Comparison of ENCODE assay signal across 26 mouse cellular contexts in genomic region chr3:61486808-61487389, GRCm38 (mm10).
A peak's percentile ranks its signal among the peaks of the same experiment; 100 is the strongest.
DNase-seq lines count a peak whose midpoint lies in the region; ATAC-seq and TF ChIP-seq lines count a peak whose summit lies in the region.
"Had no signal": no experiment of that assay in that cellular context is flagged by ENCODE, and none has a peak within 500 bp of the region (broad histone marks: within the 10 kb centered on the region; RNA-seq: fewer than 3 reads in every experiment).

No protein-coding gene starts in this region.

- H3K4me3 ChIP-seq in forebrain, embryonic 15.5 days, result no peak overlapping the region
- H3K4me3 ChIP-seq in forebrain, embryonic 11.5 days (ENCODE audit: low read depth, low read length), result no peak overlapping the region
- H3K4me3 ChIP-seq in left cerebral cortex, adult 2 months, result no peak overlapping the region
- no peak overlapping the region for H3K4me3 ChIP-seq in midbrain, embryonic 16.5 days (ENCODE audit: low read depth, low read length)
- H3K4me3 ChIP-seq: embryonic facial prominence, embryonic 15.5 days; heart, embryonic 13.5 days; hindbrain, embryonic 13.5 days; intestine, embryonic 15.5 days; neural tube, embryonic 12.5 days had no signal

- H3K27me3 ChIP-seq in forebrain, embryonic 15.5 days, result no peaks in the 10 kb centered on the region
- H3K27me3 ChIP-seq in forebrain, embryonic 11.5 days (ENCODE audit: control insufficient read depth, insufficient read depth, low read length), result no peaks in the 10 kb centered on the region
- no peaks in the 10 kb centered on the region for H3K27me3 ChIP-seq in midbrain, embryonic 16.5 days (ENCODE audit: control insufficient read depth, insufficient read depth, low read depth, low read length)
- H3K27me3 ChIP-seq: embryonic facial prominence, embryonic 15.5 days; heart, embryonic 13.5 days; hindbrain, embryonic 13.5 days; intestine, embryonic 15.5 days; neural tube, embryonic 12.5 days had no signal

- no peaks in the 10 kb centered on the region for H3K9me3 ChIP-seq in forebrain, embryonic 15.5 days
- no peaks in the 10 kb centered on the region for H3K9me3 ChIP-seq in forebrain, embryonic 11.5 days (ENCODE audit: control insufficient read depth, low read length)
- H3K9me3 ChIP-seq in midbrain, embryonic 16.5 days (replicated peaks; ENCODE audit: control insufficient read depth, low read length, poor library complexity, severe bottlenecking), result no peaks in the 10 kb centered on the region
- H3K9me3 ChIP-seq: embryonic facial prominence, embryonic 15.5 days; heart, embryonic 13.5 days; hindbrain, embryonic 13.5 days; intestine, embryonic 15.5 days; neural tube, embryonic 12.5 days had no signal

- no peak for TF ChIP-seq CTCF in left cerebral cortex, adult 2 months (IDR thresholded peaks at IDR 0.05)

- H3K27ac ChIP-seq in forebrain, embryonic 15.5 days (replicated peaks), result no peak overlapping the region; the same call in 1 of the 2 replicates
- no peak overlapping the region for H3K27ac ChIP-seq in forebrain, embryonic 11.5 days (ENCODE audit: low read depth, low read length)
- peak overlapping the region; percentile 47 for H3K27ac ChIP-seq in left cerebral cortex, adult 2 months
- H3K27ac ChIP-seq in midbrain, embryonic 16.5 days (ENCODE audit: low read length), result 0 out of 2 replicates have a peak overlapping the region, but pooled peaks have one; percentile 39
- H3K27ac ChIP-seq: embryonic facial prominence, embryonic 15.5 days; heart, embryonic 13.5 days; hindbrain, embryonic 13.5 days; intestine, embryonic 15.5 days; neural tube, embryonic 12.5 days; stomach, postnatal 0 days had no signal

- no peak overlapping the region for H3K4me2 ChIP-seq in forebrain, embryonic 15.5 days (replicated peaks)
- H3K4me2 ChIP-seq in forebrain, embryonic 11.5 days (ENCODE audit: low read depth, low read length, severe bottlenecking), result no peak overlapping the region
- H3K4me2 ChIP-seq in midbrain, embryonic 16.5 days (ENCODE audit: low read length), result no peak overlapping the region
- H3K4me2 ChIP-seq: embryonic facial prominence, embryonic 15.5 days; heart, embryonic 13.5 days; hindbrain, embryonic 13.5 days; intestine, embryonic 15.5 days; neural tube, embryonic 12.5 days had no signal

- no peaks in the 10 kb centered on the region for H3K36me3 ChIP-seq in forebrain, embryonic 15.5 days
- no peaks in the 10 kb centered on the region for H3K36me3 ChIP-seq in forebrain, embryonic 11.5 days (ENCODE audit: control insufficient read depth, insufficient read depth, low read length)
- H3K36me3 ChIP-seq in midbrain, embryonic 16.5 days (ENCODE audit: control insufficient read depth, insufficient read depth, low read length), result no peaks in the 10 kb centered on the region
- H3K36me3 ChIP-seq: embryonic facial prominence, embryonic 15.5 days; heart, embryonic 13.5 days; hindbrain, embryonic 13.5 days; intestine, embryonic 15.5 days; neural tube, embryonic 12.5 days had no signal

- H3K9ac ChIP-seq in forebrain, embryonic 15.5 days (replicated peaks), result no peak overlapping the region
- no peak overlapping the region for H3K9ac ChIP-seq in forebrain, embryonic 11.5 days (ENCODE audit: low read length)
- H3K9ac ChIP-seq in midbrain, embryonic 16.5 days (ENCODE audit: low read depth, low read length), result no peak overlapping the region
- H3K9ac ChIP-seq: embryonic facial prominence, embryonic 15.5 days; heart, embryonic 13.5 days; hindbrain, embryonic 13.5 days; intestine, embryonic 15.5 days; neural tube, embryonic 12.5 days had no signal

- WGBS in forebrain, embryonic 15.5 days, result 49% methylated on average over 5 of the region's 5 CpGs
- WGBS in forebrain, embryonic 11.5 days, result 83% methylated on average over 5 of the region's 5 CpGs
- 30% methylated on average over 5 of the region's 5 CpGs for WGBS in midbrain, embryonic 16.5 days

- no peak for DNase-seq in forebrain, embryonic 11.5 days (ENCODE audit: low spot score)
- no peak for DNase-seq in left cerebral cortex, adult 2 months (ENCODE audit: extremely low spot score in 1 of 2, low spot score in 2 of 2)
- no peak for DNase-seq in left cerebral cortex, postnatal 10 days (ENCODE audit: extremely low spot score in 1 of 2, low spot score in 2 of 2)
- DNase-seq in brain, adult 2 months (ENCODE audit: low read depth, low spot score), result peak; percentile 62
- no peak for DNase-seq in thymus, postnatal 36 days
- DNase-seq: adrenal gland, postnatal 10 days; cerebellum, adult 18-20 months; cerebellum, postnatal 25 days; gastrocnemius, postnatal 10 days; heart, adult 11 months; kidney, adult 9 months; kidney, postnatal 25 days; left cerebral cortex, postnatal 4 days; liver had no signal

- peak; percentile 38; the same call in 1 of the 2 replicates for ATAC-seq in forebrain, embryonic 15.5 days (replicated peaks)
- no peak for ATAC-seq in forebrain, embryonic 11.5 days (replicated peaks; ENCODE audit: low FRiP score)
- peak; percentile 78 for ATAC-seq in midbrain, embryonic 16.5 days
- ATAC-seq: activated CD4-positive, CD25-positive, alpha-beta regulatory T cell, adult 4 months; CD4-positive, CD25-positive, alpha-beta regulatory T cell, adult 4 months; intestine, embryonic 15.5 days; lung, postnatal 0 days; Patski had no signal

- H3K4me1 ChIP-seq in forebrain, embryonic 15.5 days, result peaks cover 4% of the 10 kb centered on the region; the same call in 1 of the 2 replicates
- H3K4me1 ChIP-seq in forebrain, embryonic 11.5 days (replicated peaks; ENCODE audit: control insufficient read depth, insufficient read depth, low read length), result no peaks in the 10 kb centered on the region
- H3K4me1 ChIP-seq in midbrain, embryonic 16.5 days (ENCODE audit: control insufficient read depth, insufficient read depth, low read length), result peaks cover 2% of the 10 kb centered on the region; the same call in 1 of the 2 replicates
- H3K4me1 ChIP-seq: embryonic facial prominence, embryonic 15.5 days; heart, embryonic 13.5 days; hindbrain, embryonic 13.5 days; intestine, embryonic 15.5 days; neural tube, embryonic 12.5 days had no signal

- intact Hi-C loops in left cerebral cortex, adult 2 months (cut with DNase I), result loop anchor here (5.0 kb wide), 1 partner anchor 120 kb away; the partner anchor contains the start of gene B430305J03Rik
- intact Hi-C loops in left cerebral cortex, postnatal 10 days (cut with DNase I), result no loop called here

Comparison
In these comparisons a context has a peak if more than half of its experiments do, and no peak if none do; other contexts are left out.
1. H3K27ac ChIP-seq: peak in left cerebral cortex, adult 2 months (single experiment) and midbrain, embryonic 16.5 days (single experiment); none in forebrain, embryonic 15.5 days (single experiment) and forebrain, embryonic 11.5 days (single experiment).